Mouse (Mus musculus) CD8-positive naive resting alpha-beta T cell, adult 57 days (primary cell): ENCODE data around the gene Vps37c. TPM values are rescaled to one million over a fixed set of nuclear protein-coding genes. Genes with fewer than 3 reads are reported as not detected.

Experiments
- total RNA-seq: library from RNA; stranded (reverse); gene quantifications from one replicate; pipeline ENCODE4 v1.2.4, GENCODE M21; 2023

Gene Vps37c
- 18.1 TPM for total RNA-seq

GRCm38 (mm10) chr19:10688537-10689352, at the start of gene Vps37c:
Gene Vps37c (plus strand): TSS chr19:10688735.

DNA sequence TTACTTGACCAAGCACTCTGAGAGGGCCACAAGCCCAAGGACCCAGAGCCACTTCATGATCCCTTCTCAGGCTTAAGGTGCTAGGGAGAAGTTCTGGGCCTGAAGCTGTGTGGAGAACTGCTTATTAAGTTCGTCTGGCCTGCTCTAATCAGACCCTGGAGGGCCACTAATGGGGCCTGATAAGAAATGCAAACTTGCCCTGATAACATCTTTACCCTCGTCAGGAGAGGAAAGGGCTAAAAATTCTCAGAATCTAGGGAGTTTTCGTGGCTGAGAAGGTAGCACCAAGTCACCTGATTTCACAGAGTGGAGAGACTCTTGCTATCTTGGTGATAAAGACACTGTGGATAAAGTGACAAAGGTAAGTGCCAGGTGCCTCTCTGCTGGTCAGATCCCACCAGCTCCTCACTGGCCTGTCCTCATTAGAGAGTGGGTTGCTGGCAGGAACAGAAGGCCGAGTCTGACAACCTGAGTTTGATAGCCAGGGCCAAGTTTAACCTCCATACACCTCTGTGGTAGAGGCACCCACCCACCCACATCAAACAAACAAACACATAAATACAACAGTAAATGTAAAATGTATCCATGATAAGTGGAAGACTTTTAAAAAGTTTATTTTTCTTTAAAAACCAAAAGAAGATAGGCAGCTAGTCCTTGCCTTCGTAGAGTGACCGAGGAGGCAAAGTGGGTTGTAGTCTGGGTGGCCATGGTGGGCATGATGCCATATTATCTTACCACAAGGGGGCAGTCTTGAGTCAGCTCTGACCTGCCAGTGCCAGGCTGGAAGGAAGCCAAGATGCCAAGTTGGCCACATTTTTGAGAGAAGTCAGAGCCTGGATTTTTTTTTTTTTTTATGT, 10.4 kb upstream of the Vps37c start, which contains the start of gene Pga5:
Gene Pga5, minus strand, starts transcription at position 157 of the 857 bp plus-strand sequence.

DNA sequence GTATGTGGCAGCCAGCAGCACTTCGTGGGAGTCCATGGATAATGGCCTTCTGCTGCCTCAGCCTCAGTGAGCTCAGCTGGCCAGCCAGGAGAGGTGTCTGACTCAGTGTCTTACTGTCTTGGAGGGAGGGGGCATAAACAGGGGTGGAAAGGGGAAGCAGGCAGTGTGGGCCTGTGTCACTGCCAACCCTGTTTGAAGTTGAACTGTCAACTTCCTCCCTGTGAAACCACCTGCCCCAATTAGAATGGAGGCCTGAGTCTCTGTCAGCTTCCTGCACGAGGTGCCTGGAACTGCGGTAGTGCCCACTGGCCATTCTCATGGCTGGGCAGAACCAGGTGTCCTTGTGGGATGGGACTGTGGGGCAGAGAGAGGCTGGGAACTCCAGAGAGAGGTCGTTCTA, 50.3 kb downstream of the Vps37c start, which contains the start of gene Cd5:
Gene Cd5, minus strand, starts transcription at position 192 of the 400 bp plus-strand sequence.

Other genes with a start within 250 kb of the Vps37c start
- not detected for gene Lrrc10b, start 231.3 kb upstream of the Vps37c start, total RNA-seq
- 10.7 TPM for gene Ppp1r32, start 205.8 kb upstream of the Vps37c start, total RNA-seq
- gene Cpsf7, start 163.5 kb upstream of the Vps37c start, total RNA-seq = 131 TPM
- gene Sdhaf2, start 162.6 kb upstream of the Vps37c start, total RNA-seq = 51.1 TPM
- gene Tmem216, start 132.5 kb upstream of the Vps37c start, total RNA-seq = 8.0 TPM
- 34.7 TPM for gene Cyb561a3, start 111.6 kb upstream of the Vps37c start, total RNA-seq
- gene Tmem138, start 111.4 kb upstream of the Vps37c start, total RNA-seq = 6.6 TPM
- gene Ddb1, start 83.4 kb upstream of the Vps37c start, total RNA-seq = 211 TPM
- 7.0 TPM for gene Tkfc, start 83.1 kb upstream of the Vps37c start, total RNA-seq
- gene Vwce, start 54.5 kb upstream of the Vps37c start, total RNA-seq = 7.6 TPM
- gene Pga5, start 10.7 kb upstream of the Vps37c start, total RNA-seq = not detected
- 143 TPM for gene Cd5, start 50.3 kb downstream of the Vps37c start, total RNA-seq
- gene Cd6, start 141.3 kb downstream of the Vps37c start, total RNA-seq = 177 TPM
- gene Slc15a3, start 151.0 kb downstream of the Vps37c start, total RNA-seq = 4.6 TPM
- gene Tmem132a, start 181.2 kb downstream of the Vps37c start, total RNA-seq = 0.12 TPM
- 24.1 TPM for gene Tmem109, start 193.3 kb downstream of the Vps37c start, total RNA-seq
- 92.4 TPM for gene Prpf19, start 206.5 kb downstream of the Vps37c start, total RNA-seq
- gene Zp1, start 231.9 kb downstream of the Vps37c start, total RNA-seq = not detected
- not detected for gene Ptgdr2, start 248.4 kb downstream of the Vps37c start, total RNA-seq